Mouse (Mus musculus) left cerebral cortex, adult 2 months (tissue): ENCODE measurements at regions not wholly inside any gene's neighbourhood (a gene's known extent, or its start where the extent isn't known, plus 50 kb on each side); places are given as distances from the start of the nearest gene placed in this dataset.

ENCODE experiments used
- DNase-seq, 2 experiments: peaks; one replicate each; pipeline ENCODE4 v3.0.0; 2021 to 2022; ENCODE audit warnings: low spot score in 2 of 2, mixed read lengths in 1 of 2; ENCODE audit errors: extremely low spot score in 1 of 2
- H3K27ac ChIP-seq: fragments of 200-600 bp; 2 replicates; pipeline ENCODE4 v1.8.1; 2022
- H3K4me3 ChIP-seq: fragments of 200-600 bp; 2 replicates; pipeline ENCODE4 v1.8.1; 2022
- CTCF ChIP-seq: fragments of 200-600 bp; IDR thresholded peaks from 2 replicates; pipeline ENCODE4 v1.8.1; 2022; ENCODE audit warnings: antibody characterized with exemption, mild to moderate bottlenecking, moderate library complexity
- intact Hi-C: fragments of 180-260 bp; cut with DNase I; formaldehyde crosslinking; loops from one replicate; pipeline ENCODE4 v1.15.1; 2025

GRCm38 (mm10) chr6:31145687-31146086, 186.8 kb upstream of the Klf14 start:
- no peak overlapping the region for H3K4me3 ChIP-seq
- TF ChIP-seq CTCF = no peak
- intact Hi-C loops = no loop called here
- no peak overlapping the region for H3K27ac ChIP-seq
- DNase-seq = no peak

GRCm38 (mm10) chr6:31146779-31147178, 187.9 kb upstream of the Klf14 start:
- DNase-seq = no peak
- Histone ChIP-seq H3K4me3 (no peak overlapping the region), H3K27ac (no peak overlapping the region; the same call in 1 of the 2 replicates)
- TF ChIP-seq CTCF = no peak
- intact Hi-C loops = no loop called here

GRCm38 (mm10) chr6:31147682-31148081, 188.8 kb upstream of the Klf14 start:
- intact Hi-C loops = no loop called here
- H3K4me3 ChIP-seq = no peak overlapping the region
- no peak overlapping the region for H3K27ac ChIP-seq
- no peak for TF ChIP-seq CTCF
- DNase-seq = no peak

- intact Hi-C loops = no loop called here
- DNase-seq = no peak
- H3K4me3 ChIP-seq = no peak overlapping the region
- TF ChIP-seq CTCF = no peak
- peak overlapping the region; percentile 20 for H3K27ac ChIP-seq
These were observed 189.5 kb upstream of the Klf14 start for GRCm38 (mm10) chr6:31148311-31148856.

DNA sequence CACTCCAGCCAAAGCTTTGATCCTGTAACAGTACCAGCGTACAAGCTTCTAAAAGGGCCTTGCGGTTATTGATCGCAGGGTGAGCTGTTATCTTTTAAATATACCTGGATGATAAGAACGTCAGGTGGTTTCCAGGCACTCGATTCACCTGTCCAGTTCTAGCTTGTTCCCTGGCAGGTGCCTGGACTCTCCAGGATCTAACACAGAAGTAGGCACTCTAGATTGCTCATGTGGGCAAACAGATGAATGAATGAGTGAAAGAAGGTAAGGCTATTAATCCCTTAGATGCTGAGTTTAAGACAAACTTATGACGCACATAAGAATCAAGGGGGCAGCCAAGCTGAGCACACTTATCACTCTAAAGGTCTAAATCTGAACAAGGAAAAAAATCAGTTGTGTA, 190.3 kb upstream of the Klf14 start:
- no peak for DNase-seq
- intact Hi-C loops = no loop called here
- no peak overlapping the region for H3K4me3 ChIP-seq
- TF ChIP-seq CTCF = no peak
- peak overlapping the region; percentile 20; the same call in 1 of the 2 replicates for H3K27ac ChIP-seq

GRCm38 (mm10) chr6:31150416-31150815, 191.5 kb upstream of the Klf14 start:
- TF ChIP-seq CTCF = no peak
- H3K27ac ChIP-seq = no peak overlapping the region
- H3K4me3 ChIP-seq = no peak overlapping the region
- intact Hi-C loops = no loop called here
- DNase-seq = no peak

DNA sequence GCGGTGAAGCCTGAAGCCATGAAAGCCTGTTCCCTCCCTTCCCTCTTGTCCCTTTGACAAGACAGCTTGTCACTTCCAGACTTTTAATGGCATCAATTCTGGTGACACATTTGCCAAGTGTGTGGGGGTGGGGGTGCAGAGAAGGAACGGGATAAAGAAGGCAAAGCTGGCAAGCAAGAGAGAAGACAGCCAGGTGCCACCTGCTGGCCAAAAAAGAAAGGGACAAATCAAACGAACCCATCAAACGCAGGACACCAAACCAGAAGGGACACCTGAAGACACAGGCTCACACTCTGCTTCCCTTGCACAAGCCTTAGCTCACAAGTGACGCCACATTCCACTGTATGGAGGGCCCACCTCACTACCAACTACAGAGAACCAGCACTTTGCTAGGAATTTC, 197.0 kb upstream of the Klf14 start:
- intact Hi-C loops = loop anchor here (5.0 kb wide), 1 partner anchor 79 kb away; no protein-coding TSS in a partner anchor
- peak; percentile 59 for TF ChIP-seq CTCF
- H3K4me3 ChIP-seq = no peak overlapping the region
- no peak overlapping the region for H3K27ac ChIP-seq
- DNase-seq = peak in 1 of 2 experiments; percentile 61

- no peak for DNase-seq
- TF ChIP-seq CTCF = no peak
- Histone ChIP-seq H3K27ac (no peak overlapping the region), H3K4me3 (no peak overlapping the region)
- intact Hi-C loops = loop anchor here (5.0 kb wide), 1 partner anchor 80 kb away; no protein-coding TSS in a partner anchor
These were observed 198.1 kb upstream of the Klf14 start for GRCm38 (mm10) chr6:31156999-31157398.

DNA sequence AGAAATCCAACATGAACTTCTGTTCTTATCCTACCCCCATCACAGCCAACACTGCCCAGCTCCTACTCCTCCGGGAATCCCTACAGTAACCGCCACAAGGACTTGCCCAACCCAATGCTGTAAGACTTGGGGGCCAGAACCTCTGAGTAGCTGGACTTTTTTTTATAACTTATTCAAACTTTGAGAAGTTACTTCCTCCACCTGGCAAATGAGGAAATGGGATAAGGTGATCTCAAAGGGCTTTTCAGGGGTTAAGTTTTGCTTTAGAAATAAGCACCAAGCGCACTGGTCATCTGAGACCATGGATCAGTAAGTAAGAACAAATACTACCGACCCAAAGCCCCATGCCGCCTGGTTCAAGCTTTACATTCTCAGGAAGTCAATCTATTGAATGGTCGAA, 198.6 kb upstream of the Klf14 start:
- DNase-seq = no peak
- no peak overlapping the region for H3K27ac ChIP-seq
- H3K4me3 ChIP-seq = no peak overlapping the region
- TF ChIP-seq CTCF = no peak
- intact Hi-C loops = loop anchor here (5.0 kb wide), 1 partner anchor 80 kb away; no protein-coding TSS in a partner anchor

GRCm38 (mm10) chr6:31158648-31159047, 199.8 kb upstream of the Klf14 start:
- no peak for DNase-seq
- no peak for TF ChIP-seq CTCF
- no peak overlapping the region for H3K27ac ChIP-seq
- intact Hi-C loops = loop anchor here (5.0 kb wide), 1 partner anchor 81 kb away; no protein-coding TSS in a partner anchor
- H3K4me3 ChIP-seq = no peak overlapping the region

DNA sequence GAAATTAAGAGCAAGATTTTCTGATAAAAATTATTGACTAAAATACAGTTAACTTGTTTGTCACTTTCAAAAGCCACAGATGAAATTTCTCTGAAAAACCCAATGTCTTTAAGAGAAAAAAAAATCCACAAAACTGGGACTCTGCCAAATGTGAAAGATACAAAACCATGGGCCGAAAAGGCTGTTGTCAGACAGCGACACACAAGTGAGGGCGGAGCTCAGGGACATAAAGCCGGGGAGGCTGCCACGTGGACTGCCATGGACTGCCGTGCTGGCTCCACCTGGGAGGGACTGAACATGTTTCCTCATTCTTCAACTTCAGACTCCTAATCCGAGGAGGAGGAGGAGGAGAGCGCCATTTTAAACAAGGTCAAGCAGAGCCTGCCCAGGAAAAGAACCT, 200.4 kb upstream of the Klf14 start:
- Histone ChIP-seq H3K27ac (no peak overlapping the region), H3K4me3 (no peak overlapping the region)
- intact Hi-C loops = loop anchor here (5.0 kb wide), 1 partner anchor 82 kb away; no protein-coding TSS in a partner anchor
- TF ChIP-seq CTCF = no peak
- DNase-seq = no peak

- no peak overlapping the region; the same call in 1 of the 2 replicates for H3K4me3 ChIP-seq
- no peak overlapping the region for H3K27ac ChIP-seq
- no peak for TF ChIP-seq CTCF
- intact Hi-C loops = loop anchor here (5.0 kb wide), 1 partner anchor 83 kb away; no protein-coding TSS in a partner anchor
- no peak for DNase-seq
These were observed 201.2 kb upstream of the Klf14 start for GRCm38 (mm10) chr6:31159935-31160670.
